Mouse (Mus musculus) olfactory bulb, adult 2 months (tissue): ENCODE measurements around the gene Enox1.

Source experiments
- CTCF ChIP-seq: fragments of 200-500 bp; IDR thresholded peaks from 2 replicates; pipeline ENCODE4 v1.5.1; 2012; ENCODE audit warnings: low read depth, mild to moderate bottlenecking, low read length, moderate library complexity; ENCODE audit not compliant: insufficient read depth
- POLR2A ChIP-seq: fragments of 200-500 bp; IDR thresholded peaks from 2 replicates; pipeline ENCODE4 v1.6.1; 2012; ENCODE audit warnings: mild to moderate bottlenecking, low read depth, low read length, moderate library complexity; ENCODE audit not compliant: insufficient read depth

GRCm38 (mm10) chr14:77584426-77584825, 427.9 kb downstream of the Enox1 start:
- TF ChIP-seq CTCF, result no peak
- no peak for TF ChIP-seq POLR2A
